Mouse (Mus musculus) hindbrain, embryonic 13.5 days (tissue): ENCODE data around the gene Morf4l1. TPM values are rescaled to one million over a fixed set of nuclear protein-coding genes. Genes with fewer than 3 reads are reported as not detected.

ENCODE experiments used
- ATAC-seq: fragments of 200-750 bp; cut with Nextera tagmentation; 2 replicates; pipeline ENCODE4 v1.8.0; 2017; ENCODE audit warnings: moderate TSS enrichment; ENCODE audit not compliant: low FRiP score
- H3K27ac ChIP-seq: fragments of 300-500 bp; sonication (generic); 2 replicates; pipeline ENCODE4 v1.5.1; 2015; ENCODE audit warnings: inconsistent platforms, mild to moderate bottlenecking, moderate library complexity
- H3K27me3 ChIP-seq: fragments of 300-500 bp; sonication (generic); 2 replicates; pipeline ENCODE4 v1.6.1; 2015; ENCODE audit warnings: mild to moderate bottlenecking, inconsistent platforms
- H3K36me3 ChIP-seq: fragments of 300-500 bp; sonication (generic); 2 replicates; pipeline ENCODE4 v1.6.1; 2015; ENCODE audit warnings: mild to moderate bottlenecking, inconsistent platforms
- H3K4me1 ChIP-seq: fragments of 300-500 bp; sonication (generic); replicated peaks from 2 replicates; pipeline ENCODE4 v1.6.1; 2015; ENCODE audit warnings: inconsistent platforms
- H3K4me2 ChIP-seq: fragments of 300-500 bp; sonication (generic); 2 replicates; pipeline ENCODE4 v1.6.1; 2015; ENCODE audit warnings: inconsistent platforms, mild to moderate bottlenecking, moderate library complexity
- H3K4me3 ChIP-seq: fragments of 300-500 bp; sonication (generic); 2 replicates; pipeline ENCODE4 v1.5.1; 2015; ENCODE audit warnings: mild to moderate bottlenecking, inconsistent platforms
- H3K9ac ChIP-seq: fragments of 300-500 bp; sonication (generic); 2 replicates; pipeline ENCODE4 v1.6.1; 2015; ENCODE audit warnings: mild to moderate bottlenecking, inconsistent platforms
- H3K9me3 ChIP-seq: fragments of 300-500 bp; sonication (generic); 2 replicates; pipeline ENCODE4 v1.6.1; 2016; ENCODE audit warnings: inconsistent platforms
- WGBS: fragments of 180-500 bp; shearing (Covaris S2); methylation state at CpG from one replicate; pipeline ENCODE4 v1.1.7; 2015; 5-methylcytosine and 5-hydroxymethylcytosine counted together
- polyA plus RNA-seq: library from polyadenylated mRNA; unstranded; fragments of >200 nt; fragmentation: Nextera tagmentation; extraction: Ambion mirVana; gene quantifications from 2 replicates; pipeline ENCODE4 v1.2.1, GENCODE M21; 2015

The Morf4l1 gene
- polyA plus RNA-seq = 546 and 556 TPM in 2 replicates

DNA sequence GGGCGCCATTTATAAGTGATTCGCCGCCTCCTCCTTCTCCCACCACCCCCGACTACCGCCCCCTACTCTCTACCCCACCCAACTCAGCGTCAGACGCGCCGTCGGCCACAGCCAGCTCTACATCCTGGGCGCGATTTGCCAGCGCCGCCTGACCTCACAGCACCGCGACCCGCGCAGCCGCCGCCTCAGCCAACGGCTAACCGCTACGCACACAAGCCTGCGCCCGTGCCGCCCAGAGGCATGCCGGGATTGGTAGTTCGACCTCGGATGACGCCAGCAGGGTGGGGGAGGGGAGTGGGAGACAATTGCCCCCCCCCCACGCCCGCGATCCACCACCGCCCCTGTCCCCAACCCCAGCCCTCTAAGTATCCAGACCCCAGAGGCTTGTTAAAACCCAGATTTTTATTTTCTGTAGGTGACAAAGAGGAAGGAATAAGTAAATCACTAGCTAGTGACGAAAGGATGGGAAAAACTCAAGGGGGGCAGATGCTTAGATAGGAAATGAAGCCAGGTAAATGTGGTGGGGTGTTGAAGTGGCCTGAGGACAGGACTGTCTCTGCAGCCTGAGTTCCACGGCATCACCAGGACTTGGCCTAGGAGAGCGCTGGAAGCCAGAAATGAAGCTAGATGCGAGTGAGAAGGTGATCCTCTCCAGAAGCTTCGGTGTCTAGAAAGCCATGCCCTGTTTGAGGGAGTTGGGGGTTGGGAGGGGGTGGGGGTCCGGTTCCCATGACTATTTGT is at the start of gene Morf4l1:
Morf4l1 (minus strand) TSS at position 208 of the 741 bp plus-strand sequence.
- peak; percentile 99 for ATAC-seq
- peak within 1 kb of the TSS; percentile 99 for H3K27ac ChIP-seq
- 1% methylated on average over 38 of the region's 40 CpGs for WGBS
- peak within 1 kb of the TSS; percentile 81 for H3K4me3 ChIP-seq
- H3K27me3 ChIP-seq = 0 out of 2 replicates have a peak, but pooled peaks cover 3% of the 10 kb centered on the region
- no peaks in the 10 kb centered on the region for H3K36me3 ChIP-seq
- H3K4me2 ChIP-seq = peak within 1 kb of the TSS; percentile 89
- no peaks in the 10 kb centered on the region for H3K9me3 ChIP-seq
- H3K4me1 ChIP-seq = peaks cover 26% of the 10 kb centered on the region
- peak within 1 kb of the TSS; percentile 97 for H3K9ac ChIP-seq

DNA sequence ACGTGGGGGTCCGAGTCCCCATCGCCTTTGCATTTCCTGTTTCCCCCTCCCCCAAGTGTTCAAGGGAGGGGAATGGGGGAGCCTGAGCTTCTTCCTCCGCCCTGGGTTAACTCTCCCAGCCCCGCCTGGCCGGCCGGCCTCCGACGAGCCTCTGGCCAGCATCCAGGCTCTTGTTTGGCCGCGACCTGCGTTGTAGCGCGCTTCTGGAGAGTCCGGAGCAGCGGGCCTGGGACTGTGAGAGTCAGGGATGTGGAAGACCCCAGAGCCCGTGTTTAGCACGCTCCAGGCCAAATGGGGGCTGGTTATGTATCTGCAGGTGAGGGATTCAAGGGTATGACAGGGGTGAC is 49.1 kb upstream of the Morf4l1 start:
- Histone ChIP-seq H3K9ac (peak overlapping the region; percentile 89), H3K36me3 (peaks cover 6% of the 10 kb centered on the region), H3K4me1 (peaks cover 33% of the 10 kb centered on the region), H3K4me2 (peak overlapping the region; percentile 91), H3K27ac (peak overlapping the region; percentile 79), H3K9me3 (no peaks in the 10 kb centered on the region), H3K27me3 (no peaks in the 10 kb centered on the region), H3K4me3 (peak overlapping the region; percentile 86)
- ATAC-seq = peak; percentile 68
- 0% methylated on average over 18 of the region's 18 CpGs for WGBS

DNA sequence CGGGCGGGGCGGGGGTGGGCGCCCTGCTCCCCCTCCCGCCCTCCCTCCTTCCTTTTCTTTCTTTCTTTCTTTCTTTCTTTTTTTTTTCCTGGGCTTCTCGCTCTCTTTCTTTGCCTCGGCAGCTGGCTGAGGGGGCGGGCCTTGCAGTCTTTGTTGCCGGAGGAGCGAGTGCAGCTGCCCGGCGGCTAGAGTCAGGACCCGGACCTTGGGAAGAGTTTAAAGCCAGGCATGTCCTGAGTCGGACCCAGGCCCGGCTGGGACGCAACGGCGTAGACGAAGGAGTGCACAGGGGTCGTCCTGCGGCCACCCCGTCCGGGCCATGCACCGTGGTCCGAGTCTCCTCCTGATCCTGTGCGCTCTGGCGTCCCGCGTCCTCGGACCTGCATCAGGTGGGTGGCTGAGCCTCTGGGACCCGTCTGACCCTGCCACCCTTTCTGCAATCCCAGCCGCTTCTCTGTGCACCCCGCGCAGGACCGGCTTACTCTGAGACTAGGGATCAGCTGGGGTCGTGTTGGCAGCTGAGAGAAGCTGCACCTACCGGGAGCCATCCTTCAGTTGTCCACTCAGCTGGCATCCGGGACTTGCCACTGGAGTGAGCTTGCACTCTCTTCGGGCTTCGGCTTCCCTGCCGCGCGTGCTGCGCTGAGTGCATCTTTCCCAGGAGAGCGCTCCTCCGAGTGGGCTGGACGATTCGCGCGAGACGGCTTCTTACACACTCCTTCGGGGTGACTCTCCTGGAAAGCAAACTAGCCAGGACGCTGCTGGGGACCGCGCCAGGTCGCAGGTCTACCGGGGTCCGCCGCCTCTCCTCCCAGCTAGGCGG is 48.6 kb upstream of the Morf4l1 start, which contains the start of gene Adamts7:
Adamts7 (plus strand) TSS at position 144 of the 823 bp plus-strand sequence.
- Histone ChIP-seq H3K9me3 (no peaks in the 10 kb centered on the region), H3K27me3 (no peaks in the 10 kb centered on the region), H3K9ac (peak within 1 kb of the TSS; percentile 89), H3K27ac (peak within 1 kb of the TSS; percentile 79), H3K4me2 (peak within 1 kb of the TSS; percentile 91), H3K4me1 (peaks cover 33% of the 10 kb centered on the region), H3K36me3 (peaks cover 6% of the 10 kb centered on the region), H3K4me3 (peak within 1 kb of the TSS; percentile 86)
- 0% methylated on average over 55 of the region's 60 CpGs for WGBS
- ATAC-seq = peak; percentile 71

DNA sequence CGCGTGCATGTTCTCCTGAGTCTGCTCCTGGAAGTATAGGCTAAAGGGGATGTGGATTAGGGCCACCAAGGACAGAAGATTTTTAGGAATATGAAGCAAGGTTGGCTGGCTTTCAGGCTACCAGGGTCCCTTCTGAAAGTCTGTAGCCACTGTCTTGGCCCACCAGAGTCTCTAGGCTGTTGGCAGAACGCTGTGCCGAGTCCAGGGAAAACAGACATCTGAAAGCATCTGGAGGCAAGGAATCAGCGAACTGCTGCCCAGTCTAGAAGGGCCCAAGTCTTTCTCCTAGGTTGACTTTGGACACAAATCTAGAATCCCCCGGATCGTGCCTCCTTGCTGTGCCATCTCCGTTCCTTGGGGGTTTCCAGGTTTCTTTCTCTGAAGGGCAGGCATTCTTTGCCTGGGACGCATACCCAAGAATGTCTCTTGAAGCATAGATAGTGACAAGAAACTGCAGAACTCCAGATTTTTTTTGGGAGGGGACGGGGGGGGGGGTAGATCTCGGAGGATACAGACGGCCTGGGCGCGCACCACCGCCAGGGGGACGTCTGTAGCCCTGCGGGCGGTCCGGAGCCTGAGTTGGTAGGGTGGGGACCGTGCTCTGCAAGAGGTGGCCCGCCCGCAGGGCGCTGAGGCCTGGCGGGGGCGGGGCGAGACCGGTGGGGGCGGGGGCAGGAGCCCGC is 47.8 kb upstream of the Morf4l1 start:
- peak; percentile 65 for ATAC-seq
- H3K27ac ChIP-seq = peak overlapping the region; percentile 79
- 11% methylated on average over 16 of the region's 29 CpGs for WGBS

DNA sequence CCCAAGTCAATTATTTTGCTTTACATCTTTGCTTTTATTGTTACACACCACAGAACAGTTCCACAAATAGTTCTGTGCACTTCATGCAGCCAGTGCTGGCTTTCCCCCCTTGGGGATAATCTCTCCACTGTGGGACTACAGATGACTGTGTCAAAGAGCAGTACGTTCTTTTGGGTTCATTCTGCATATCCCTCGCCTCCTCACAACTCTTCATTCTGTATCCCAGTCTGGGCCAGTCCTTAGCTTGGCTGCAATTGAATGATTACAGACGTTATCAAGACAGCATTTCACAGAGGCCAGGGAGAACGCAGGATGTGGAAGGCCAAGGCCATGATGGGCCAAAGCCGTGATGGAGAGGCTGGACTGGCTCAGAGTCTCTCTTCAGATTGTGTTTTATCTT is 32.3 kb upstream of the Morf4l1 start:
- no peaks in the 10 kb centered on the region for H3K4me1 ChIP-seq
- no peak overlapping the region for H3K27ac ChIP-seq
- no peak overlapping the region for H3K4me2 ChIP-seq
- H3K36me3 ChIP-seq = no peaks in the 10 kb centered on the region
- H3K9ac ChIP-seq = no peak overlapping the region
- no peak for ATAC-seq
- 88% methylated on average over 5 of the region's 5 CpGs for WGBS
- H3K9me3 ChIP-seq = no peaks in the 10 kb centered on the region
- no peak overlapping the region for H3K4me3 ChIP-seq
- H3K27me3 ChIP-seq = no peaks in the 10 kb centered on the region

More for the DNA sequence above, 47.8 kb upstream of the Morf4l1 start:
- no peaks in the 10 kb centered on the region for H3K27me3 ChIP-seq
- peak overlapping the region; percentile 91 for H3K4me2 ChIP-seq
- H3K9ac ChIP-seq = peak overlapping the region; percentile 89
- no peaks in the 10 kb centered on the region for H3K9me3 ChIP-seq
- peaks cover 33% of the 10 kb centered on the region for H3K4me1 ChIP-seq
- peak overlapping the region; percentile 86 for H3K4me3 ChIP-seq
- peaks cover 6% of the 10 kb centered on the region for H3K36me3 ChIP-seq

DNA sequence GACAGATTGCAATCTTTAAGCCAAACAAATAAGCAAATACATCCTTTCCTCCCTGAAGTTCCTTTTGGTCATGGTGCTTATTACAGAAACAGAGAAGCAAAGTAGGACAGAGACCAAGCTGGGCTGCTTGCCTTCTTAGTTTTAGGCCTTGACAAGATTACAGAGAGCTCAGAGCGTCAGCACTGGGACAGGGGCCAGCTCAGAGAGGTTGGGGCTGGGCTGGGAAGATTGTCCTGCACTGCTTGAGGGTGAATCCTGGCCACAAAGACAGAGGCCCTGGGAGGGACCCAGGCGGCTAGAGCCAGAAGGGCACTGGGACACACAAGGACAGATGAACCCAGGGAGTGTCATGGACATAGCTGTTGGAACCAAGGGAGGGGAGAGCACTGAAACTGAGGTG is 31.2 kb upstream of the Morf4l1 start:
- Histone ChIP-seq H3K36me3 (no peaks in the 10 kb centered on the region), H3K4me2 (no peak overlapping the region), H3K27me3 (no peaks in the 10 kb centered on the region), H3K9ac (no peak overlapping the region), H3K9me3 (no peaks in the 10 kb centered on the region), H3K4me3 (no peak overlapping the region), H3K4me1 (no peaks in the 10 kb centered on the region), H3K27ac (no peak overlapping the region)
- 53% methylated on average over 2 of the region's 2 CpGs for WGBS
- no peak for ATAC-seq

DNA sequence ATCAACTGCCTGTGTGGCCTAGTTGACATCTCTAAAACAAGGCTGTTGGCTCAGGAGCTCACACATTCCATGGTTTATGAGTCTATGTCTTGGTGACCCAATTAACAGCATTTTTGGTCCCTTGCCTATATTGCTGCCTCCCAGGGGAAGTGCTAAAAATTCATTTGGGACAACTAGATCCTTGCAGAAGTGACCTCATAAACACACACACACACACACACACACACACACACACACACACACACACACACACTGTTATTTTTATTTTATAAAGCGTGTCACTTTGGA is 22.0 kb upstream of the Morf4l1 start:
- H3K4me1 ChIP-seq = no peaks in the 10 kb centered on the region; the same call in 1 of the 2 replicates
- no peak for ATAC-seq
- H3K36me3 ChIP-seq = no peaks in the 10 kb centered on the region
- 87% methylated on average over 1 of the region's 1 CpGs for WGBS
- no peak overlapping the region for H3K27ac ChIP-seq
- H3K9me3 ChIP-seq = no peaks in the 10 kb centered on the region
- no peak overlapping the region for H3K4me2 ChIP-seq
- H3K9ac ChIP-seq = no peak overlapping the region
- no peak overlapping the region for H3K4me3 ChIP-seq
- no peaks in the 10 kb centered on the region for H3K27me3 ChIP-seq

DNA sequence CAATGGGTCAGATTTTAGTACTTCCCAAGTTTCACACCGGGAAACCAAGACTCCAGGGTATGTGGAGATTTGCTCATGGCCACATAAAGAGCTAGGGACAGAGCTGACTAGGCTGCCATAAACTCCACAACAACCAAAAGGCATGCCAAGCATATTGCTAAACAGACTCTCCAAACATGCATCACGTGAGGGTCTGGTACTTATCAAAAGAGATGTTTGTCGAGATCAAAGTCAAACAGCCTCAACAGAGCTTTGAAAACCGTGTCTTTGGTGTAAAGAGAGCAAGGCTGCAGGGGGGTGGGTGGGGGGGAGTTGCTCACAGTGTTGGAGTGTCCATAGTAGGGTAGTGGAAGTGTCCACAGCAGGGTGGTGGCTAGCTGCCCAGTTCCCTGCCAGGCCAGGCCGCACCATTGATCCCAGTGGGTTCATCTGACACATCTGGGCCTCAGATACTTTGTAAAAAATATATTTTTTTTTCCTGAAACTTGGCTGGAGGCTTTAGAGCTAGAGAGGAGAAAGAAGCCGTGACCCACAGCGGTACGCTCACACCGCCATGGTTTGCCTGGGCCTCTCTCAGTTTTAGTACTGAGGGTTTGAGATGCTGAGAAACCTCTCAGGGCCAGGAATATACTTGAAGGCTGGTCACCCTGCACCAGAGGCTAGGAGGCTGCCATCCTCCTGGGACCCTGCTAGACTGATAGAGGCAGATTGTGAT is 21.5 kb upstream of the Morf4l1 start:
- Histone ChIP-seq H3K36me3 (no peaks in the 10 kb centered on the region), H3K9ac (no peak overlapping the region), H3K27ac (no peak overlapping the region), H3K4me3 (no peak overlapping the region), H3K27me3 (no peaks in the 10 kb centered on the region), H3K9me3 (no peaks in the 10 kb centered on the region), H3K4me2 (no peak overlapping the region), H3K4me1 (no peaks in the 10 kb centered on the region; the same call in 1 of the 2 replicates)
- 73% methylated on average over 9 of the region's 9 CpGs for WGBS
- ATAC-seq = no peak

DNA sequence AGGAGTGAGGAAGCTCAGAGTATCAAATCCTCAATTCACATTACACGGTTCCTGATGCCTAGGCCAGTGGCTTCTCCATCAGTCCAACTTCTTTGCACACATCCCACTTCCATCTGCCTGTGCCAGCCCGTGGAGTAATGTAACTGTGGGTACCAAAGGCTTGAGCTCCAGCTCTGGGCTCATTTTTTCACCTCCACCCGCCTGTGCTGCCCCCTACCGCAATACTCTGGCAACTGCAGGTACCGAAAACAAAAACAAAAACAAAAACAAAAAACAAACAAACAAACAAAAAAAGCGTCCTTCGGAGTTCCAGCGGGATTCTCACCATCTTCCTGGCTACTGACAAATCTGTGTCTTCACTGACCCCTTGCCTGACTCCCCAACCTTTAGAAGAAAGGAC is 20.9 kb upstream of the Morf4l1 start:
- Histone ChIP-seq H3K27me3 (no peaks in the 10 kb centered on the region), H3K27ac (no peak overlapping the region), H3K9me3 (no peaks in the 10 kb centered on the region), H3K9ac (no peak overlapping the region), H3K4me3 (no peak overlapping the region), H3K4me1 (no peaks in the 10 kb centered on the region; the same call in 1 of the 2 replicates), H3K36me3 (no peaks in the 10 kb centered on the region), H3K4me2 (no peak overlapping the region)
- ATAC-seq = no peak
- WGBS = 85% methylated on average over 8 of the region's 8 CpGs

DNA sequence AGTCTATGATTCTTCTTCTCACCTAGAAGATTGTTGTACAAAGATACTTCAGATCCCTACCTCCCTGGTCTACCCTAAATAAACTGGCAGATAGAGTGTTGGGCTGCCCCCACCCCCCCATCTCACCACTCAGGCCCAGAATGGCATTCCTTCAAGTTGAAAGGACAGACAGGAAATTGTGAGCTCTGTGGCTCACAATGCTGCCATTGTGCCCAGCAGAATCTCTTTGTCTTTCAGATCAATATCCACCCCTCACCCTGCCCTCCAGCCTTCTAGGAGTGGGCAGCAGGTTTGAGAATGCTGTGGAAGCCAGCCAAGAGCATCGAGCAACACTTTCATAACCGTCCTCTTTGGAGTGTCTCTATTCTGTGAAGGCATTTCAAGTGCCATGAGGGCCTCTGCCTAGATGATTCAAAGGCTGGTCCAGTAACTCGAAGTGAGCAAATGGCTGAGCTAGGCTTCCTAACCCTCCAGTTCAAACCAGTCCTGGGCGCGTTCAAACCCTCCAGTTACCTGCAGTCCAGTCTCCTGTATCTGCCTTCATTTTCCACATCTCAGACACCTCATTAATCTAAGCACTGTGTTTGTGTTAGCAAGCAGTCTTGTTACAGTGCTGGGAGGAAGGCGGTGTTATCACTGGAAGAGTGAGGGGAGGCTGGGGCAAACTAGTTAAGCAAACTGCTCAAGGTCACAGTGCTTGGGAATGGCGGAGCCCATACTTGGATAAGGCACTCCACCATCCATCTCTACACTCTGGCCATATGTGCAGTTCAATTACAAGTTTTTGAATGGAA is 19.2 kb upstream of the Morf4l1 start:
- Histone ChIP-seq H3K4me2 (no peak overlapping the region), H3K9me3 (no peaks in the 10 kb centered on the region), H3K36me3 (no peaks in the 10 kb centered on the region), H3K27ac (no peak overlapping the region), H3K4me1 (no peaks in the 10 kb centered on the region; the same call in 1 of the 2 replicates), H3K4me3 (no peak overlapping the region), H3K9ac (no peak overlapping the region), H3K27me3 (no peaks in the 10 kb centered on the region)
- WGBS = 72% methylated on average over 7 of the region's 7 CpGs
- ATAC-seq = no peak

DNA sequence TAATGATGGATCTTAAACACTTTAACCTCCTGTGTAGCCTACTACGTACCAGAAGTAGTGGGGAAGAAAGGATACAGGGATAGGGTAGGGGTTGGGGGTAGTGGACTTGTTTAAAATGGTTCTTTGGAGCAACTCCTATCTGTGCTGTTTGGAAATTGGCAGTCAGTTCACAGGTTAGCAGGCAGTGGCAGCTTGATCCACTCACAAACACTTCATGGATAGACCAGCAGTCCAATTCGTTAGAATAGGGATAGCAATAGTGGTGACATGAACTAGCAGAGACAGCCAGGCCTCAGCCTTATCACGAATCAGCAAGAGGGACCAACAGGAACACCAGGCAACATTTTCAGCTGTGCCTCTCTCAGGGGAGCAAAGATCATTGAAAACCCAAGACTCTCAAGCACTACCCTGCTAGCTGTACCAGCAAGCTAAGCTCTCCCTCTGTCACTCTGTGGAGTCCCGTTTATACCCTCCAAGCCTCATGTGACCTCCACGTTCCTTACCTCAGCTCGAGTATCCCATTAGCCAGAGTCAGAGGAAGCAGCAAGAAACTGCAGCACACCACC is 14.1 kb upstream of the Morf4l1 start:
- ATAC-seq = no peak
- no peaks in the 10 kb centered on the region for H3K36me3 ChIP-seq
- no peak overlapping the region for H3K9ac ChIP-seq
- H3K4me2 ChIP-seq = no peak overlapping the region
- no peak overlapping the region for H3K27ac ChIP-seq
- H3K4me1 ChIP-seq = peaks cover 8% of the 10 kb centered on the region; the same call in 1 of the 2 replicates
- H3K4me3 ChIP-seq = no peak overlapping the region
- no peaks in the 10 kb centered on the region for H3K9me3 ChIP-seq
- no peaks in the 10 kb centered on the region for H3K27me3 ChIP-seq
- WGBS = 88% methylated on average over 6 of the region's 6 CpGs
